Mouse (Mus musculus) midbrain, embryonic 15.5 days (tissue): ENCODE results near the gene Sash1. TPM values are rescaled to one million over a fixed set of nuclear protein-coding genes. Genes with fewer than 3 reads are reported as not detected.

Source experiments
- ATAC-seq: fragments of 200-750 bp; cut with Nextera tagmentation; replicated peaks from 2 replicates; pipeline ENCODE4 v1.8.0; 2017; ENCODE audit warnings: moderate TSS enrichment
- H3K27ac ChIP-seq: fragments of 300-500 bp; sonication (generic); 2 replicates; pipeline ENCODE4 v1.5.1; 2015; ENCODE audit warnings: mild to moderate bottlenecking, inconsistent platforms
- H3K27me3 ChIP-seq: fragments of 300-500 bp; sonication (generic); replicated peaks from 2 replicates; pipeline ENCODE4 v1.6.1; 2015; ENCODE audit warnings: inconsistent platforms
- H3K36me3 ChIP-seq: fragments of 300-500 bp; sonication (generic); replicated peaks from 2 replicates; pipeline ENCODE4 v1.6.1; 2015; ENCODE audit warnings: inconsistent platforms
- H3K4me1 ChIP-seq: fragments of 300-500 bp; sonication (generic); 2 replicates; pipeline ENCODE4 v1.6.1; 2015; ENCODE audit warnings: inconsistent platforms
- H3K4me2 ChIP-seq: fragments of 300-500 bp; sonication (generic); 2 replicates; pipeline ENCODE4 v1.6.1; 2015; ENCODE audit warnings: inconsistent platforms, mild to moderate bottlenecking, moderate library complexity
- H3K4me3 ChIP-seq: fragments of 300-500 bp; sonication (generic); 2 replicates; pipeline ENCODE4 v1.5.1; 2015; ENCODE audit warnings: mild to moderate bottlenecking, inconsistent platforms
- H3K9ac ChIP-seq: fragments of 300-500 bp; sonication (generic); 2 replicates; pipeline ENCODE4 v1.6.1; 2015; ENCODE audit warnings: mild to moderate bottlenecking, inconsistent platforms
- H3K9me3 ChIP-seq: fragments of 300-500 bp; sonication (generic); 2 replicates; pipeline ENCODE4 v1.6.1; 2016; ENCODE audit warnings: inconsistent platforms
- WGBS: fragments of 180-500 bp; shearing (Covaris S2); methylation state at CpG from one replicate; pipeline ENCODE4 v1.1.7; 2015; ENCODE audit warnings: mixed read lengths; 5-methylcytosine and 5-hydroxymethylcytosine counted together
- polyA plus RNA-seq: library from polyadenylated mRNA; unstranded; fragments of >200 nt; fragmentation: Nextera tagmentation; extraction: Ambion mirVana; gene quantifications from 2 replicates; pipeline ENCODE4 v1.2.1, GENCODE M21; 2015

The Sash1 gene
- polyA plus RNA-seq, 1 experiment from 2014 or later = 3.1 TPM

DNA sequence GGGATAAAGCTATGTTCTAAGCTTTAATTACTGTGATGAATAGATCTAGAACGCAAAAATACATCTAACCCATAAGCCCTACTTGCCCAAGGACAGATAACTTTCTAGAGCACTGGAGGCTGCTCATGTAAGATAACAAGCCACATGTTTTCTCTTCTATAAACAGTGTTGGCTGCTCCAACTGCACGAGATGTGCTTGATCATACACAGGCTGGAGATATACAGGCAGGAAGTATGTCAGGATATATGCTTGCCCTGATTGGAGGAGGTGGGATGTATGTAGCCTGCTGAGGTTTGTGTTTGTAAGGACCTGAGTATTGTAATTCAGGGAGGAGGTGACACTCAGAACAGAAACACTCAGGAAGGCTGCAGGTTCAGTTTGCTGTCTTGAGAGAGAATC, 31.9 kb upstream of the Sash1 start:
- H3K36me3 ChIP-seq = no peaks in the 10 kb centered on the region
- ATAC-seq = no peak
- peaks cover 10% of the 10 kb centered on the region for H3K4me1 ChIP-seq
- no peaks in the 10 kb centered on the region for H3K9me3 ChIP-seq
- no peak overlapping the region for H3K4me3 ChIP-seq
- H3K9ac ChIP-seq = no peak overlapping the region
- no peaks in the 10 kb centered on the region for H3K27me3 ChIP-seq
- 77% methylated on average over 2 of the region's 2 CpGs for WGBS
- H3K27ac ChIP-seq = no peak overlapping the region
- no peak overlapping the region for H3K4me2 ChIP-seq

DNA sequence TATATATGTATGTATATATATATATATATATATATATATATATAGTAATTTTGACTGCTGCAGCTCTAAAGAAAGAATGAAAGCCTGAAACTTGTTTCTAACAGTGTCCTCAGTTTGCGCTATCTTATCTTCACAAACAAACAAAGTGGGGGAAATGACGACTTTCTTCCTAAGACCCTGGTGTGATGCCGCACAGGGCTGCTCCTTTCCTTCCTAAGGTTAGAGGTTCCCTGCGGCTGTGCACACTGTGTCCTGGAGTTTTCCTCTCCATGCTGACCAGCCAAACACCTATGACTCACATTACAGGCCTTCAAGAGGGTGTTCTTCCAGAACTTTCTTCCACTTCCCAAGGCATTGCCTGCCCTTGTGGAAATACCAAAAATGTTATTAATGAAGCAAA, 31.5 kb upstream of the Sash1 start:
- WGBS = 84% methylated on average over 4 of the region's 4 CpGs
- no peak overlapping the region for H3K4me2 ChIP-seq
- no peak overlapping the region for H3K27ac ChIP-seq
- ATAC-seq = no peak
- H3K4me3 ChIP-seq = no peak overlapping the region
- H3K4me1 ChIP-seq = peaks cover 10% of the 10 kb centered on the region
- no peaks in the 10 kb centered on the region for H3K9me3 ChIP-seq
- no peak overlapping the region for H3K9ac ChIP-seq
- no peaks in the 10 kb centered on the region for H3K27me3 ChIP-seq
- no peaks in the 10 kb centered on the region for H3K36me3 ChIP-seq

DNA sequence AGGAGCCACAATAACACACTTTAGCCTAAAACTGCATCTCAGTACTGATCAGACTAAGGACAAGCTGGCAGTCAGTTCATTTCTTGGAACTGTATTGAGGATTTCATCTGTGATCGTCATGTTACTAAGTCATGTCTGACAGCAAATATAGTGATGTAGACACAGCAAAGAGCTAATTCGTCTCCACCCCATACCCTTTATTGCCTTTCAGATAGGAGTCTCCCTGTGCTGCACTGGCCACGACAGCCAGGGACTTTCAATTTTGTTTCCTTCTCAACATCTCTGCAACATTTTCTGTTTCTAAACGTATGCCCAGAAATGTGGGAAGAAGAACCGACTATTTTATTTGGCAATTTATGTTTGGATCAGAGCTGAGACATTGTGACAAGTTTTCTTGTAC, 29.9 kb upstream of the Sash1 start:
- no peak overlapping the region for H3K4me3 ChIP-seq
- no peaks in the 10 kb centered on the region for H3K27me3 ChIP-seq
- no peak overlapping the region for H3K4me2 ChIP-seq
- no peaks in the 10 kb centered on the region for H3K4me1 ChIP-seq
- no peak for ATAC-seq
- no peaks in the 10 kb centered on the region for H3K36me3 ChIP-seq
- H3K9ac ChIP-seq = no peak overlapping the region
- 87% methylated on average over 5 of the region's 5 CpGs for WGBS
- H3K9me3 ChIP-seq = no peaks in the 10 kb centered on the region
- no peak overlapping the region for H3K27ac ChIP-seq

DNA sequence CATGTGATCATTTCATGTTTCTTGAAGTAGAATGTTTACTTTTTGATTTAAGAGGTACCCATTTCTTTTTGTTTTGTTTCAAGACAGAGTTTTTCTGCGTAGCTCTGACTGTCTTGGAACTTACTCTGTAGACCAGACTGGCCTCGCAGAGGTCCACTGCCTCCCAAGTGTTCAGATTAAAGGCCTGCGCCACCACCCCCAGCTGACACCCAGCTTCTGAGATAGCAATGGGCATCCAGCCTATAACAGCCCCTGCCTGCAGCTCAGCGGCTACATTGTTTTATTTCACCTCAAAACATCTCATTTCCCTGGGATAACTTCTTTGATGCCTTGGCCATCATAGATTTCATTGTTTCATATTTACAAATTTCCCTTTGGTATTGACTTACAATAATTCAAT, 28.0 kb upstream of the Sash1 start:
- no peak overlapping the region for H3K9ac ChIP-seq
- no peaks in the 10 kb centered on the region for H3K4me1 ChIP-seq
- no peak overlapping the region for H3K27ac ChIP-seq
- H3K27me3 ChIP-seq = no peaks in the 10 kb centered on the region
- H3K9me3 ChIP-seq = no peaks in the 10 kb centered on the region
- H3K4me3 ChIP-seq = no peak overlapping the region
- no peak for ATAC-seq
- H3K4me2 ChIP-seq = no peak overlapping the region
- H3K36me3 ChIP-seq = no peaks in the 10 kb centered on the region
- 70% methylated on average over 4 of the region's 4 CpGs for WGBS

DNA sequence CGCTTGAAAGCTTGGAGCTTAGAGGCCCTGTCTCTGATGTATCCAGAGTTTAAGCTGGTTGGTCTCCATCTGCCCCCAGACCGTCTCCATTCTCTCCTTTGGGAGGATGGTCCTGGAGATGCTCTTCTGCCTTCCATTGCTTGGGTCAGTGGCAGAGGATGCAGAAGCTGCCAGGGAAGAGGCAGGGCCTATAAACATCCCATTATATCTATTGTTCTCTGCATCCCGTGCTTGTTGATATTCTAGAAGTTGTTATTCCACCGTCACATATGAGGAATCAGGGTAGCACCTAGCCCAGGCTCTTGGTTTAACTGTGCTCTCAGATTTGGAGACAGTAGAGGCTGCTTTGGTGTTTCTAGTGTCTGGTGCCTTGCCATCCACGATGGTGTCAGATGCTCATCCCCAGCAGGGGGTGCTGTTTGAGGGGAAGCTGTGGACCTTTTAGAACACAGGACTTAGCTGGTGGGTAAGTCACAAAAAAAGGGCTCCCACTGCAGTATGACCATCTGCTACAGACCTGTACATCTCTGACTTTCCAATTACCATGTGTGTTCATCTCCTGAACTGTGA, 26.9 kb upstream of the Sash1 start:
- 79% methylated on average over 5 of the region's 5 CpGs for WGBS
- ATAC-seq = no peak
- H3K36me3 ChIP-seq = no peaks in the 10 kb centered on the region
- H3K27me3 ChIP-seq = no peaks in the 10 kb centered on the region
- no peaks in the 10 kb centered on the region for H3K9me3 ChIP-seq
- H3K4me3 ChIP-seq = no peak overlapping the region
- no peak overlapping the region for H3K9ac ChIP-seq
- no peaks in the 10 kb centered on the region for H3K4me1 ChIP-seq
- no peak overlapping the region for H3K4me2 ChIP-seq
- no peak overlapping the region for H3K27ac ChIP-seq

DNA sequence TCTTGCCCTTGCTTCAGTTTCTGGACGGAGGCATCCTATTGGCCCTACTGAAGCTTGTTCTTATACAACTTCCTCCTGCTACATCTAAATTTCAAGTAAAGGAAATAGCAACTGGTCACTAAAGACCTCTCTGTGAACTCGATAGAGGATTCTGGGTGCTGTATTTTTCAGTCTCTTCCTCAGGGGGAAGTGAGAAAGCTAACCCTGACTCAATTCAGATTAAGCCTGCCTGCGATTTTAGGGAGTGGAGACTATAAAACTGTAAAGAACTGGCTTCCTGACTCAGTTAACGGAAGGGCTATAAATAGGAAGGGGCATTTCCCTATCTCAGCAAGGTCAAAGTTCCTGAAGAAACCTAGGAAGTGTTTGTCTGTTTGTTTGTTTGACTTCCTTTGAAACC, 26.3 kb upstream of the Sash1 start:
- no peak overlapping the region for H3K9ac ChIP-seq
- H3K27ac ChIP-seq = no peak overlapping the region
- H3K36me3 ChIP-seq = no peaks in the 10 kb centered on the region
- no peaks in the 10 kb centered on the region for H3K4me1 ChIP-seq
- ATAC-seq = no peak
- H3K4me3 ChIP-seq = no peak overlapping the region
- WGBS = 88% methylated on average over 4 of the region's 4 CpGs
- H3K4me2 ChIP-seq = no peak overlapping the region
- no peaks in the 10 kb centered on the region for H3K27me3 ChIP-seq
- no peaks in the 10 kb centered on the region for H3K9me3 ChIP-seq

DNA sequence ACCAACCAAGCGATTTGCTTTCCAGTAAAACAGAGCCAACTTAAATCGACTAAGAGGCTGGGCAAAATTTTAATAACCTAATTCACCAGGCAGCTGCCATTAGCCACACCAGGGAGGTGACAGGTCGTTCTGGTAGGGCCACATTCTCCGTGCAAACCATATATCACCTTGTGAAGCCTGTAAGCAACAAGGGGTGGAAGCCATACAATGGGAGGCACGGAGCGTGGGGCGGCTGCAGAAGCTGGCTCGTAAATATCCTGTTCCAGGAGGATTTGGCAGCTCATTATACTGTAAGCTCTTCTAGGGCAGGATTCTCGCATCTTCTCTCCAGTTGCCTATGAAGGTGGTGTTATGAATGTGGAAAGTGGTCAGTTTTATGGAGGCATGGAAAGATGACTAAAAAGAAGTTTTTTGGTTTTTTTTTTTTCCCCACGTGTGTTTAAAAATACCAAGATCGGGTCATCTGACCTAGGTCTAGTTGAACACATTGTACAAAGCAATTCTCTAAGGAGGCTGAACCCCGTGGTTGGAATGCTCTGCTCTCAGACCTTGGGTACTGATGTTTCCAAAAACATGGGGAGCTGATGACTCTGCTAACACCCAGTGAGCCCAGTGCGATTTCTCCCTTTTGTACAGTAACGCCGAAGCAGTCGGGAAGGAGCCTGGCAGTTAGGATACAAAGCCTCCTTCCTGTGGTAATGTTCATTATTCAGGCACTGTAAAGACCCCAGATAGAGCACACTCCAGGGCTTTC, 24.5 kb upstream of the Sash1 start:
- H3K4me1 ChIP-seq = no peaks in the 10 kb centered on the region

DNA sequence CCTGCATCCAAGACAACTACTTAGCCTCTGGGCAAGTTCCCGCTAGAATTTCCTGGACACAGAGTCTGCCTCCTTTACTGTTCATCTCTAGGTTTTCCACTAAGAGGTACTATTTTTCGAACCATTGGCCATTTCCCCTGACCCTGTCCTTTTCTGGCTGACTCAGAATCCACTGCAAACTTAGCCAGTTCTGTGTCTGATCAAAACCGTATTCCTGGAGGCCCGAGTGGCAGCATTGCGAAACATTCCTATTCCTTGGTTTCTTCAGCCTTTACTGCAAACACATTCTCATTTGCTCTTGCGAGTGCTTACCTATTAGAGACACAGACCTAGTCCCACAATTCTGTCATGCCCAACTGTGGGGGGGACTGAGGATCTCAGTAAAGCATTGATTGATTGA, 17.2 kb upstream of the Sash1 start:
- Histone ChIP-seq H3K36me3 (no peaks in the 10 kb centered on the region), H3K9ac (no peak overlapping the region), H3K4me2 (no peak overlapping the region), H3K27me3 (no peaks in the 10 kb centered on the region), H3K27ac (no peak overlapping the region), H3K4me1 (no peaks in the 10 kb centered on the region), H3K9me3 (no peaks in the 10 kb centered on the region), H3K4me3 (no peak overlapping the region)
- no peak for ATAC-seq
- WGBS = 91% methylated on average over 6 of the region's 6 CpGs

More for the DNA sequence above, 24.5 kb upstream of the Sash1 start:
- Histone ChIP-seq H3K4me2 (no peak overlapping the region), H3K4me3 (no peak overlapping the region), H3K27me3 (no peaks in the 10 kb centered on the region), H3K9ac (no peak overlapping the region), H3K27ac (no peak overlapping the region), H3K9me3 (no peaks in the 10 kb centered on the region), H3K36me3 (no peaks in the 10 kb centered on the region)
- WGBS = 85% methylated on average over 16 of the region's 16 CpGs
- no peak for ATAC-seq

DNA sequence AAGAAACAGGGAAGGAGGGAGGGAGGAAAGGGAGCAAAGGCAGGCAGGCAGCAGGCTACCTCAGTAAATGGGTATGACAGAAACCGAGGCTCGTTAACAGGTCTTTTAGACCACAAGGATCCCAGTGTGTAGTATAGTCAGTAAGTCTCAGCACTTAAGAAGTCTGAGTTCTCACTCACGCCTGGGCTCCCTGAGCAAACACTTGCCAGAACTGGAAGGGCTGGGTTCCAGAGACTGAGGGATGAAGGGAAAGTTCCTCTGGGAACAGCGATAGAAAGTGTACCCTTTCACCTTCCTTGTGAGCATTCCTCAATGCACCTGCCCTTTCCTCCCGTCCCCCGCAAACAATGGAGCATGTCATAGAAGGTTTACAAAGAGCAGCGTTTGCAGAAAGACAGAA, 16.5 kb upstream of the Sash1 start:
- H3K9ac ChIP-seq = no peak overlapping the region
- WGBS = 84% methylated on average over 7 of the region's 7 CpGs
- H3K4me3 ChIP-seq = no peak overlapping the region
- no peak overlapping the region for H3K27ac ChIP-seq
- H3K4me2 ChIP-seq = no peak overlapping the region
- no peaks in the 10 kb centered on the region for H3K4me1 ChIP-seq
- ATAC-seq = no peak
- no peaks in the 10 kb centered on the region for H3K36me3 ChIP-seq
- H3K27me3 ChIP-seq = no peaks in the 10 kb centered on the region
- no peaks in the 10 kb centered on the region for H3K9me3 ChIP-seq

DNA sequence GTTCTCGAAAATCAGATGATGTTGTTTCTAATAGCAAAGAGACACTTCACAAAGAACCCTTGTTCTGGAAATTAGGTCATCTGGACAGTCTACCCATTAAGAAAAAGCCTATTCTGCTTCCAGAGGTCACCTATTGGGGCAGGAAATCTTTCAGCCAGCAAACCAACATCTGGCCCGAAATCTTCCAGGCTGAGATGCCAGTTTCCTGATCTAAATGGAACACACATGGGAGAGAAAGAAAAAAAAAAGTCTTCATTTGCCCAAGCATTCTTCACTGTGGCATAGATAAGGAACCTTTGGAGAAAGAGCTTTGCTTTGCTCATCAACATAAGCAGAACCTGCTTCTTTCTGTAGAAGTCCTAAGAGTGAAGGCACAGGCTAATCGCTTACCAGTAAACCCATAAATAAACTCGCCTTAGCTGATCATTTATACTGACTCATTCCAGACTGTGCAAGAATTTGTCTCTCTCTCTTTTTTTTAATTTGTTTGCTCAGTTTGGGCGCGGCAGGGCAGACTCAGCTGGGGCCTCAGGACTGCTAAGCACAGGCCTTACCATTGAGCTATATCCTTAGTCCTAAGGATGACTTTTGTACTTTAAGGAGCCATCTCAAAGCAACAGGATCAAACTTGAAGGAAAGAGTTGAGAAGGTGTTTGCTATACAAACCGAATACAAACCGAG, 13.1 kb upstream of the Sash1 start:
- Histone ChIP-seq H3K27ac (no peak overlapping the region), H3K4me3 (no peak overlapping the region)
- 80% methylated on average over 8 of the region's 8 CpGs for WGBS

DNA sequence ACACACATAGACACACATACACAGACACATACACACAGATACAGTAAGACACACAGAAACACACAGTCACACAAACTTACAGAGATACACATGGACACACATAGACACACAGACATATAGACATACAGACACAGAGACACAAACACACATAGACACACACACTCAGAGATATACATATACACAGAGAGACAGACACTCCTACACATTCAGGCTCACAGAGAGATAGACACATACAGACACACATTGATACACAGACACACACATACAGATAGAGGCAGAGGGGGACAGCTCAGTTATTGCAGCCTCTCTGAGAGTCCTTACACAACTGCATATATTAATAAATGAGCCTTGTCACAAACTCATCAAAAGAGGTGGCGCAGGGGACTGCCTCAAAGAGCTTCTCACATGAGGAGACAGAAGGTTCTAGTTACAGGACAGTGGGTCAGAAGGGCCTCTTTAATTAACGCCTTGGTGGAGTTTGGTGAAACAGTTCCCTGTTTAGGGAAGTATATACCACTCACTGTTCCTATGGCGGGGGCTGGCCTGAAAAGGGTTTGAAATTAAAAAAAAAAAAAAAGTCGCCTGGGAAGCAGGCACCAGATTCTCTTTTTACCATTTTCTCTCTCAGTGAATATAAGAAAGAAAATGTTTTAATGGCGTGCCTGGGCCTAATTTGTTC, 12.4 kb upstream of the Sash1 start:
- H3K9me3 ChIP-seq = no peaks in the 10 kb centered on the region
- ATAC-seq = no peak
- 69% methylated on average over 5 of the region's 5 CpGs for WGBS

More for the DNA sequence above, 13.1 kb upstream of the Sash1 start:
- no peak overlapping the region for H3K4me2 ChIP-seq
- no peak for ATAC-seq
- H3K9ac ChIP-seq = no peak overlapping the region
- H3K9me3 ChIP-seq = no peaks in the 10 kb centered on the region
- no peaks in the 10 kb centered on the region for H3K4me1 ChIP-seq
- H3K27me3 ChIP-seq = no peaks in the 10 kb centered on the region
- H3K36me3 ChIP-seq = no peaks in the 10 kb centered on the region

DNA sequence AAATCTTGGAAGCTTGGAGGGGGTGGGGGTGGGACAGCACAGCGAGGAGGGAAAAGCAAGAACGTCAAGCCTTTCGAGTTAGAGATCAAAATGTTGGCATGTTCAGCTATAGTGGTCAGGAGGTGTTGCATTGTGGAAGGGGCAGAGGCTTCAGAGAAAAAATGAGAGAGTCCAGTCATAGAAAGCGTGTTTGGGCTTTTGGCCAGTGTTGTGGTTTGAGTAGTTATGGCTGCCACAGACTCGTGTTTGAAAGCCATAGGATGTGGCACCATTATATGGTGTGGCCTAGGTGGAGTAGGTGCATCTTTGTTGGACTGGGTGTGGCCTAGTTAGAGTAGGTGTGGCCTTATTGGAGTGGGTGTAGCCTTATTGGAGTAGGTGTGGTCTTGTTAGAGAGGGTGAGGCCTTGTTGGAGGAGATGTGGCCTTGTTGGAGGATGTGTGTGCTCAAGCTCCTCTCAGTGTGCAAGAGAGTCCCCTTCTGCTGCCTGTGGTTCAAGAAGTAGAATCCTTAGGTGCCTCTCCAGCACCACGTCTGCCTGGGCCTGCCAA, 9.2 kb upstream of the Sash1 start:
- no peaks in the 10 kb centered on the region for H3K36me3 ChIP-seq
- ATAC-seq = no peak; the same call in 1 of the 2 replicates
- WGBS = 90% methylated on average over 6 of the region's 6 CpGs
- H3K4me1 ChIP-seq = no peaks in the 10 kb centered on the region
- no peaks in the 10 kb centered on the region for H3K9me3 ChIP-seq
- H3K4me2 ChIP-seq = no peak overlapping the region
- H3K27ac ChIP-seq = no peak overlapping the region
- no peak overlapping the region for H3K9ac ChIP-seq
- no peaks in the 10 kb centered on the region for H3K27me3 ChIP-seq
- H3K4me3 ChIP-seq = no peak overlapping the region

More for the DNA sequence above, 12.4 kb upstream of the Sash1 start:
- H3K4me1 ChIP-seq = no peaks in the 10 kb centered on the region
- no peaks in the 10 kb centered on the region for H3K27me3 ChIP-seq
- H3K27ac ChIP-seq = no peak overlapping the region
- no peak overlapping the region for H3K4me3 ChIP-seq
- H3K9ac ChIP-seq = no peak overlapping the region
- no peaks in the 10 kb centered on the region for H3K36me3 ChIP-seq
- H3K4me2 ChIP-seq = no peak overlapping the region
